Mouse (Mus musculus): ENCODE measurements around the gene Lrpprc.

The Lrpprc gene

GRCm38 (mm10) chr17:84672376-84673369 lies 117.9 kb downstream of the Lrpprc start:
- in situ Hi-C loops (cut with MboI, MseI): no loop called here

DNA sequence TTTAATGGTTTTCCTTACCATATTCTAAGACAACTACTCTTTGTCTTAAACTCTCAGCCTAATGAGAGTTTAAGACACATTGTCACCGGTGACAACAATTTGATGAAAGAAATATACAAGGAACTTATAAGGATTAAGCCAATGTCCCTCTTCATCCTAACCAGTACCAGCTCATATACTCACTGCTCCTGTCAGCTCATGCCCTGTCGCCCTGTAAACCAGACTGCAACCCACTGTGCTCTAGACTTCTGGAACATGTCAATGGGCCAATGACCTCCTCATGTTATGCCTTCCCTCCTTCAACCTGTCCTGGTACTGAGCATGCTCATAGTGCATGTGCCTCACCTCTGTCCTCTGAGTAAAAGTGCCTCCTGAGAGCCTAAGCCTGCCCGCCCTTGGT lies 122.7 kb downstream of the Lrpprc start:
- in situ Hi-C loops (cut with MboI, MseI): no loop called here

DNA sequence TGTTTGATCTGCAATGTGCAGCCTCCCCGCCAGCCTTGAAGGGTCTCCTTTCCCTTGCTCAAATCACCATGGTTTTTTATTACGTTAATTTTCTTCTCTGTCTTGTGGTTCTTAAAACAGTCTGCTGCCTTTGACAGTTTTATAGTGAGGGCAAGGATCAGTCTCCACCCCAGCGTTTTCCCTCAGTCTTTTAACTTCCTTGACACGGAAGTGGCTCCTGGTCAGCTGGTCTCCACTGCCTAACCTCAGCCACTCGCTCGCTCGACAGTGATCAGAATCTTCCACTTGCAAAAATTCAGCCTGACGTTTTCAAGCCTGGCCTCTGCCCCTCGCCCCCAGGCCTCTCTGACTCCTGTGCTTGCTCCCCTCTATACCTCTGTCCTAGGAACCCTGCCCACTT lies 124.9 kb downstream of the Lrpprc start:
- in situ Hi-C loops (cut with MboI, MseI): no loop called here

- in situ Hi-C loops (cut with MboI, MseI): no loop called here
Measured at GRCm38 (mm10) chr17:84665053-84665452, 125.5 kb downstream of the Lrpprc start.

DNA sequence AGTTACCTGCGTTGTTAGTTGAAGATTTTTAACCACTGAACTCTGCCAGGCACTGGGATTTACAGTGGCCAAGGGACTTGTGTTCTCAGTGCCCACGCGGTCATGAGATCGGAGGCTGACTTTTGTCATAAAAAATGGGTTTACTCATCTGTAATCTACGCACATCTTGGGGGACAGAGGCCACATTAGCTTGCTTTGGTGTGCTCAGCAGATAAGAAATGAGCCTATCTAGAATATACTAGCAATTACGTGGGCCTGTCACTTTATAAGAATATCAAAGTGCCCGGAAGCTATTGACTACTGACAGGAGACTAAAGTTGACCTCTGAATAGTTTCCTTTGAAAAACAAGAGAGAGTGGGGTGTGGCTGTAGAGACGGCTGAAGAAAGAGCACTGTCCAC lies 131.6 kb downstream of the Lrpprc start:
- in situ Hi-C loops (cut with MboI, MseI): no loop called here

- in situ Hi-C loops (cut with MboI, MseI): no loop called here
Measured at GRCm38 (mm10) chr17:84658195-84658594, 132.4 kb downstream of the Lrpprc start.

- in situ Hi-C loops (cut with MboI, MseI): no loop called here
Measured at GRCm38 (mm10) chr17:84657782-84658181, 132.8 kb downstream of the Lrpprc start.

- in situ Hi-C loops (cut with MboI, MseI): no loop called here
Measured at GRCm38 (mm10) chr17:84657422-84657732, 133.2 kb downstream of the Lrpprc start.

DNA sequence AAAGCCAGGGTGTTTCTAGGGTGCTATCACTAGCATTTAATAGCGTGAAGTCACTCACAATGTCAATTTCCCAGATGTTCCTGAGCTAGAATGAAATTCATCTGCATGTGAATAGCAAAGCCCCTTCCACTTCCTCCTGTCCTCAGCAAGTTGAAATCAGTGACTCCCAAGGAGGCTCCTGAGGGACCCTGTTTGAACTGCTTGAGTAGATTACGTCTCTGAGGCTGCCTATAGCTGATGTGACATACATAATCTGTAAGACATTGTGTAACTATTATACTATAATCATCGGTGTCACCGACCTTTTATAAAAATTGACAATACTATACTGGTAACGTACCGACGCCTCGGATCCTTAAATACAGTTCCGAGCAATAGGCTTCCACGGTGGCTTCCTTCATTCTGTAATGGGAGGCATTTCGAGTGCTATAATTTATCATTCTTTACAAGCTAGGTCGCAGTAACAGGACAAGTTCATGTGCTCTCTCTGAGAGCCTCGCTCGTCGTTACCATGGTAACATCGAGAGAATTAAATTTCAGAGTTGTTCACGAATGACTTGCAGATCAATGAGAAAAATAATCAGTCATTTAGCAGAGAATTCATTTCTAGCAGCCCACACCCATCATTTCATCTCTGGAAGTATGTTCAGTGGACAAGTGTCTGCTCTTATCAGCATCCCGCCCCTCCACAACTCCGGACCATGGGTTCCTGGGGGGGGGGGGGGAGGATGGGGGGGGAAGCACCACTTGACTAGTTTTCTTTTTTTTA lies 133.8 kb downstream of the Lrpprc start:
- in situ Hi-C loops (cut with MboI, MseI): no loop called here

GRCm38 (mm10) chr17:84656205-84656604 lies 134.4 kb downstream of the Lrpprc start:
- in situ Hi-C loops (cut with MboI, MseI): no loop called here
